Mouse (Mus musculus) cortical plate, adult 2 months (tissue): ENCODE results near the gene Olfr1463. TPM values are rescaled to one million over a fixed set of nuclear protein-coding genes. Genes with fewer than 3 reads are reported as not detected.

Experiments
- H3K27ac ChIP-seq: fragments of 200-500 bp; 2 replicates; pipeline ENCODE4 v1.5.1; 2012; ENCODE audit warnings: low read length, control low read depth, inconsistent platforms; ENCODE audit not compliant: insufficient read depth
- H3K4me1 ChIP-seq: fragments of 200-500 bp; 2 replicates; pipeline ENCODE4 v1.6.1; 2011; ENCODE audit warnings: low read length; ENCODE audit not compliant: control insufficient read depth, insufficient read depth
- H3K4me3 ChIP-seq: fragments of 200-500 bp; 2 replicates; pipeline ENCODE4 v1.5.1; 2011; ENCODE audit warnings: mild to moderate bottlenecking, low read length, control low read depth; ENCODE audit not compliant: insufficient read depth
- CTCF ChIP-seq: fragments of 200-500 bp; IDR thresholded peaks from 2 replicates; pipeline ENCODE4 v1.5.1; 2011; ENCODE audit warnings: mild to moderate bottlenecking, control low read depth, low read length; ENCODE audit not compliant: insufficient read depth; ENCODE audit errors: extremely low read depth
- POLR2A ChIP-seq: fragments of 200-500 bp; IDR thresholded peaks from 2 replicates; pipeline ENCODE4 v1.6.1; 2011; ENCODE audit warnings: mild to moderate bottlenecking, low read length, control low read depth; ENCODE audit not compliant: insufficient read depth; ENCODE audit errors: extremely low read depth
- polyA plus RNA-seq: library from polyadenylated mRNA; depleted of rRNA; stranded (reverse); fragments of >200 nt; gene quantifications from 2 replicates; pipeline ENCODE4 v1.2.3, GENCODE M21; 2012; rRNA removed

Olfr1463 gene
- not detected in 2 replicates for polyA plus RNA-seq

DNA sequence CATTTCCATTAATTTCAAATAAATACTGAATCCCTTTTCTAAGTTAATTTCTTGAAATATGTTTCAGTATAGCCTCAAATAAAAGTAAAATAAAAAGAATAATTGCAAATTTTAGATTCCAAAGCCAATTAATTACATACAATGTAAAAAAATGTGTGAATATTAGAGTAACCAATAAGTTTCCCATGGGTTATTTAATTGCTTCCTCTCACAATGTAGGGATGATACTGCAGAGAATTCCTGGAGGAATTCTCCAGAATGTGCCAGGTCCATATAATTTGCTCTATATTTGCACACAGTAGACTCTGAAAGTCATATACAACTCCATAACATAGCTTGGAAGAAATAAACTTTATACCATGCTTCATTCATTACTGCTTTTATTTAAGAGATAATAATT lies at the start of gene Olfr1463:
TSS of gene Olfr1463 (plus strand) at position 301 of the 400 bp plus-strand sequence.
- Histone ChIP-seq H3K4me1 (no peaks in the 10 kb centered on the region), H3K27ac (no peak within 1 kb of the TSS), H3K4me3 (no peak within 1 kb of the TSS)
- no peak for TF ChIP-seq POLR2A
- TF ChIP-seq CTCF = no peak

DNA sequence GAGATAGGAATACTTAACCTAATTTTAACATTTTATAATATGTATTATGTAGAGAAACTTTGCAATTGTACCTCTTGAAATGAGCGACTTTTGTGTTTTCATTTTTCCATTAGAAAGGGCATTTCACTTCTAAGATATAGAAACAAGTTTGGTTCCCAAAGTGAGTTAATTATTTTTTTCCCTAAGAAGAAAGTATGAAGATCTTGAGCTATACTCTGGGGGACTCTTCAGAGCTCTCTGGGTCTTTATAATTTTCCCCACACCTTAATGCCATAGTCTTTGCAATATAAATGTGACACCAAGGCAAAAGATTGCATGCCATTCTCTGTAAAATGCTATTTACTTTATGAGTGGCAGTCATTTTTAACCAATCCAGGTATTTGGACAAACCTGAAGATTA lies 45.7 kb upstream of the Olfr1463 start, which contains the start of gene Olfr1462:
TSS of gene Olfr1462 (plus strand) at position 301 of the 400 bp plus-strand sequence.
- Histone ChIP-seq H3K4me1 (no peaks in the 10 kb centered on the region), H3K4me3 (no peak within 1 kb of the TSS), H3K27ac (no peak within 1 kb of the TSS)
- no peak for TF ChIP-seq CTCF
- TF ChIP-seq POLR2A = no peak

DNA sequence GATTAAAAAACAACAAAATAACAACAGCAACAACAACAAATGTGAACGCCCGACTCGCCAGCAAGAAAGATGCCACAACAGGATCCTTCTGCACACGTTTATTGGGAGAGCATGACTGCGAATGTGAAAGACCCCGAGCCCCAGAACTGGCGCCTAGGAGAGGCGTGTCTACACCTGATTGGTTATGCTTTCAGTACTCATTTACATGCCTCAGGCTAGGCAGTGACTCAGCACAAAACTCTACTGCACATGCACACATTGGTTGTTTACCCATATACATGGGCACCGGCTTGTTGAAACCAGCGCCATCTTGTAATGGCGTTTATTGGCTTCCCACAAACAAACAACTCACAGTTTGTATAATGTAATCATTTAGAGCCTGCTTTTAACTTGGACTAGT lies 9.5 kb upstream of the Olfr1463 start:
- Histone ChIP-seq H3K4me3 (no peak overlapping the region), H3K4me1 (no peaks in the 10 kb centered on the region), H3K27ac (no peak overlapping the region)
- TF ChIP-seq CTCF (no peak), POLR2A (no peak)

Other genes with a start within 250 kb of the Olfr1463 start
- gene Olfr1451, start 236.3 kb upstream of the Olfr1463 start, polyA plus RNA-seq = not detected in 2 replicates
- gene Olfr1453, start 203.0 kb upstream of the Olfr1463 start, polyA plus RNA-seq = not detected in 2 replicates
- gene Olfr1454, start 170.7 kb upstream of the Olfr1463 start, polyA plus RNA-seq = not detected in 2 replicates
- gene Olfr1457, start 133.4 kb upstream of the Olfr1463 start, polyA plus RNA-seq = not detected in 2 replicates
- gene Olfr1458, start 124.6 kb upstream of the Olfr1463 start, polyA plus RNA-seq = not detected in 2 replicates
- not detected in 2 replicates for gene Olfr1459, start 81.8 kb upstream of the Olfr1463 start, polyA plus RNA-seq
- not detected in 2 replicates for gene Olfr1461, start 68.3 kb upstream of the Olfr1463 start, polyA plus RNA-seq
- not detected in 2 replicates for gene Olfr1462, start 45.6 kb upstream of the Olfr1463 start, polyA plus RNA-seq
- gene Olfr1465, start 84.2 kb downstream of the Olfr1463 start, polyA plus RNA-seq = not detected in 2 replicates
- not detected in 2 replicates for gene Olfr1466, start 107.5 kb downstream of the Olfr1463 start, polyA plus RNA-seq
- gene Olfr1467, start 130.9 kb downstream of the Olfr1463 start, polyA plus RNA-seq = not detected in 2 replicates
- gene Olfr1469, start 176.5 kb downstream of the Olfr1463 start, polyA plus RNA-seq = not detected in 2 replicates
- not detected in 2 replicates for gene Olfr1471, start 212.1 kb downstream of the Olfr1463 start, polyA plus RNA-seq
- gene Olfr1472, start 224.8 kb downstream of the Olfr1463 start, polyA plus RNA-seq = not detected in 2 replicates
- gene Olfr1474, start 238.2 kb downstream of the Olfr1463 start, polyA plus RNA-seq = not detected in 2 replicates
- gene Olfr1475, start 248.9 kb downstream of the Olfr1463 start, polyA plus RNA-seq = not detected in 2 replicates